Mouse (Mus musculus): Measurements from ENCODE around the gene Nmrk2. TPM values are rescaled to one million over a fixed set of nuclear protein-coding genes. Genes with fewer than 3 reads are reported as not detected.
"Not testable (repeated sequence)": the region's sequence is repeated elsewhere in the genome, so short reads cannot be mapped to it uniquely, and the experiment has no call there.

The Nmrk2 gene
- polyA plus RNA-seq, 1 experiment from 2014 or later = 0.08 TPM

GRCm38 (mm10) chr10:81187161-81187560 is 14.7 kb downstream of the Nmrk2 start:
- no peak for DNase-seq (ENCODE audit: low spot score)

- no peak for DNase-seq (ENCODE audit: low spot score)
Measured at GRCm38 (mm10) chr10:81184765-81185164, 17.1 kb downstream of the Nmrk2 start.

- DNase-seq (ENCODE audit: low spot score) = no peak
Measured at GRCm38 (mm10) chr10:81183805-81184204, 18.0 kb downstream of the Nmrk2 start, which contains the start of gene 4930442H23Rik. Gene 4930442H23Rik, minus strand, starts transcription at chr10:81183849.

GRCm38 (mm10) chr10:81182336-81183333 is 19.2 kb downstream of the Nmrk2 start, which contains the start of gene Dapk3:
Gene Dapk3, plus strand, starts transcription at chr10:81183005.
- DNase-seq (ENCODE audit: low spot score) = peak; percentile 99

- DNase-seq (ENCODE audit: low spot score) = not testable (repeated sequence)
Measured at GRCm38 (mm10) chr10:81181860-81182259, 20.0 kb downstream of the Nmrk2 start.

- DNase-seq (ENCODE audit: low spot score) = no peak
Measured at GRCm38 (mm10) chr10:81180946-81181345, 20.9 kb downstream of the Nmrk2 start.

GRCm38 (mm10) chr10:81179451-81180342 is 22.2 kb downstream of the Nmrk2 start:
- DNase-seq (ENCODE audit: low spot score) = no peak

- DNase-seq (ENCODE audit: low spot score) = no peak
Measured at GRCm38 (mm10) chr10:81178927-81179326, 22.9 kb downstream of the Nmrk2 start.

- DNase-seq (ENCODE audit: low spot score) = no peak
Measured at GRCm38 (mm10) chr10:81177958-81178712, 23.7 kb downstream of the Nmrk2 start.

- DNase-seq (ENCODE audit: low spot score) = no peak
Measured at GRCm38 (mm10) chr10:81177491-81177925, 24.3 kb downstream of the Nmrk2 start.

GRCm38 (mm10) chr10:81176466-81177271 is 25.2 kb downstream of the Nmrk2 start, which contains the start of gene Eef2:
Gene Eef2, plus strand, starts transcription at chr10:81176631.
- peak; percentile 98 for DNase-seq (ENCODE audit: low spot score)

- DNase-seq (ENCODE audit: low spot score) = no peak
Measured at GRCm38 (mm10) chr10:81175936-81176465, 25.9 kb downstream of the Nmrk2 start.

GRCm38 (mm10) chr10:81175345-81175701 is 26.5 kb downstream of the Nmrk2 start:
- DNase-seq (ENCODE audit: low spot score) = not testable (repeated sequence)

- DNase-seq (ENCODE audit: low spot score) = peak; percentile 90
Measured at GRCm38 (mm10) chr10:81174617-81175344, 27.1 kb downstream of the Nmrk2 start.

GRCm38 (mm10) chr10:81173132-81173531 is 28.7 kb downstream of the Nmrk2 start:
- DNase-seq (ENCODE audit: low spot score) = peak; percentile 91

- DNase-seq (ENCODE audit: low spot score) = peak; percentile 73
Measured at GRCm38 (mm10) chr10:81169411-81169900, 32.4 kb downstream of the Nmrk2 start.

GRCm38 (mm10) chr10:81168521-81169244 is 33.2 kb downstream of the Nmrk2 start:
- DNase-seq (ENCODE audit: low spot score) = peak; percentile 93

- no peak for DNase-seq (ENCODE audit: low spot score)
Measured at GRCm38 (mm10) chr10:81168087-81168431, 33.8 kb downstream of the Nmrk2 start.
